Mouse (Mus musculus) small intestine, adult 2 months (tissue): Measurements from ENCODE around the gene Gtdc1.

Source experiments
- CTCF ChIP-seq: fragments of 200-500 bp; IDR thresholded peaks from 2 replicates; pipeline ENCODE4 v1.5.1; 2012; ENCODE audit warnings: low read depth, mild to moderate bottlenecking, control low read depth, inconsistent platforms, low read length, moderate library complexity, mixed read lengths; ENCODE audit not compliant: insufficient replicate concordance, insufficient read length; ENCODE audit errors: extremely low read depth
- POLR2A ChIP-seq: fragments of 200-500 bp; IDR thresholded peaks from 2 replicates; pipeline ENCODE4 v1.6.1; 2012; ENCODE audit warnings: low read depth, mild to moderate bottlenecking, control low read depth, inconsistent platforms, low read length, moderate library complexity

DNA sequence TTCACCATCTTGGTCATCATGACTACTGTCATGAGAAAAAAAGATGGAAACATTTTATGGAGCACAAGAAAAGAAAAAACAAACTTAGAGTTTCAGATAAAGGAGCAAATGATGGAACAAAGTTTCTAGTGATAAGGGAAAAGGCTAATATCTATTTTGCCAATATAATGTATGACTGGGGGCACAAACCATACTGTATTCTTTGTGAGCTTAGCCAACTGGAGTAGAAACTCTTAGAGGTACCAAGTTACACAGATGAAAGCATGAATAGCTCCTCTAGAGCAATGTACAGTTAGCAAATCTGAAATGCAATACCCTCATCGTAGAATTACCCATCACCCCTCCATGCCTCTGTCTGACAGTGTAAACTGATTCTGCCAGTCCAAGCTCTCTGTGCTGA, 26.7 kb upstream of the Gtdc1 start:
- no peak for TF ChIP-seq CTCF
- TF ChIP-seq POLR2A, result no peak
